Mouse (Mus musculus) naive thymus-derived CD4-positive, alpha-beta T cell, adult 5 months (primary cell): ENCODE measurements around the gene Unc13a. TPM values are rescaled to one million over a fixed set of nuclear protein-coding genes. Genes with fewer than 3 reads are reported as not detected.

Experiments
- polyA plus RNA-seq: library from polyadenylated mRNA; unstranded; fragments of 100-300 nt; shearing (Covaris generic); gene quantifications from one replicate; pipeline ENCODE4 v1.2.1, GENCODE M21; 2017

Unc13a gene
- 0.44 TPM for polyA plus RNA-seq

GRCm38 (mm10) chr8:71671549-71671965, at the start of gene Unc13a:
TSS of gene Unc13a (minus strand) at chr8:71671757.

GRCm38 (mm10) chr8:71701414-71702086, 30.0 kb upstream of the Unc13a start, which contains the start of gene B3gnt3:
TSS of gene B3gnt3 (minus strand) at chr8:71701789.

GRCm38 (mm10) chr8:71689028-71689427, 17.5 kb upstream of the Unc13a start, which contains the start of gene Insl3:
TSS of gene Insl3 (plus strand) at chr8:71689214.

GRCm38 (mm10) chr8:71676020-71676741, 4.6 kb upstream of the Unc13a start, which contains the start of gene Jak3:
TSS of gene Jak3 (plus strand) at chr8:71676296.

GRCm38 (mm10) chr8:71610822-71611651, 60.5 kb downstream of the Unc13a start, which contains the start of gene Colgalt1:
TSS of gene Colgalt1 (plus strand) at chr8:71610998.

GRCm38 (mm10) chr8:71597451-71597850, 74.1 kb downstream of the Unc13a start, which contains the start of gene Fam129c:
TSS of gene Fam129c (plus strand) at chr8:71597648.

GRCm38 (mm10) chr8:71591471-71592373, 79.8 kb downstream of the Unc13a start, which contains the start of gene Pgls:
TSS of gene Pgls (plus strand) at chr8:71592176.

Other genes with a start within 250 kb of the Unc13a start
- 93.0 TPM for gene Abhd8, start 208.1 kb downstream of the Unc13a start, polyA plus RNA-seq
- 41.6 TPM for gene Mrpl34, start 206.8 kb downstream of the Unc13a start, polyA plus RNA-seq
- 153 TPM for gene Dda1, start 202.6 kb downstream of the Unc13a start, polyA plus RNA-seq
- 14.2 TPM for gene Ano8, start 185.8 kb downstream of the Unc13a start, polyA plus RNA-seq
- gene Gtpbp3, start 183.7 kb downstream of the Unc13a start, polyA plus RNA-seq = 5.4 TPM
- gene Plvap, start 160.0 kb downstream of the Unc13a start, polyA plus RNA-seq = not detected
- gene Ccdc194, start 146.0 kb downstream of the Unc13a start, polyA plus RNA-seq = not detected
- 71.8 TPM for gene Bst2, start 134.3 kb downstream of the Unc13a start, polyA plus RNA-seq
- 44.2 TPM for gene Mvb12a, start 128.8 kb downstream of the Unc13a start, polyA plus RNA-seq
- gene Tmem221, start 112.9 kb downstream of the Unc13a start, polyA plus RNA-seq = 1.5 TPM
- gene Nxnl1, start 105.2 kb downstream of the Unc13a start, polyA plus RNA-seq = 0.25 TPM
- 8.1 TPM for gene Slc27a1, start 102.9 kb downstream of the Unc13a start, polyA plus RNA-seq
- 79.0 TPM for gene Pgls, start 79.6 kb downstream of the Unc13a start, polyA plus RNA-seq
- gene Fam129c, start 74.1 kb downstream of the Unc13a start, polyA plus RNA-seq = 2.7 TPM
- 49.3 TPM for gene Colgalt1, start 60.8 kb downstream of the Unc13a start, polyA plus RNA-seq
- gene Jak3, start 4.5 kb upstream of the Unc13a start, polyA plus RNA-seq = 78.2 TPM
- 28.9 TPM for gene Insl3, start 17.5 kb upstream of the Unc13a start, polyA plus RNA-seq
- gene B3gnt3, start 30.0 kb upstream of the Unc13a start, polyA plus RNA-seq = 1.6 TPM
- 144 TPM for gene Fcho1, start 54.0 kb upstream of the Unc13a start, polyA plus RNA-seq
- gene Zfp709, start 210.3 kb upstream of the Unc13a start, polyA plus RNA-seq = 4.5 TPM
- gene Zfp882, start 236.9 kb upstream of the Unc13a start, polyA plus RNA-seq = 3.2 TPM
- 6.8 TPM for gene Zfp617, start 236.9 kb upstream of the Unc13a start, polyA plus RNA-seq